Mouse (Mus musculus): ENCODE results near the gene Gm8212.
"Not testable (repeated sequence)": the region's sequence is repeated elsewhere in the genome, so short reads cannot be mapped to it uniquely, and the experiment has no call there.

- TF ChIP-seq POLR2A (IDR thresholded peaks at IDR 0.05; ENCODE audit: borderline replicate concordance, extremely low read depth, low read depth, low read length); CTCF (IDR thresholded peaks at IDR 0.05; ENCODE audit: insufficient read depth, low read length): not testable (repeated sequence)
Observed at GRCm38 (mm10) chr14:44213154-44213553, 15.7 kb downstream of the Gm8212 start, which contains the start of gene 4930503E14Rik.

All from lung, adult 2 months (tissue).